Mouse (Mus musculus): ENCODE results near the gene Arl3. TPM values are rescaled to one million over a fixed set of nuclear protein-coding genes. Genes with fewer than 3 reads are reported as not detected.
"Not testable (repeated sequence)": the region's sequence is repeated elsewhere in the genome, so short reads cannot be mapped to it uniquely, and the experiment has no call there.

The Arl3 gene
- polyA plus RNA-seq, 1 experiment from 2014 or later: 209 TPM

DNA sequence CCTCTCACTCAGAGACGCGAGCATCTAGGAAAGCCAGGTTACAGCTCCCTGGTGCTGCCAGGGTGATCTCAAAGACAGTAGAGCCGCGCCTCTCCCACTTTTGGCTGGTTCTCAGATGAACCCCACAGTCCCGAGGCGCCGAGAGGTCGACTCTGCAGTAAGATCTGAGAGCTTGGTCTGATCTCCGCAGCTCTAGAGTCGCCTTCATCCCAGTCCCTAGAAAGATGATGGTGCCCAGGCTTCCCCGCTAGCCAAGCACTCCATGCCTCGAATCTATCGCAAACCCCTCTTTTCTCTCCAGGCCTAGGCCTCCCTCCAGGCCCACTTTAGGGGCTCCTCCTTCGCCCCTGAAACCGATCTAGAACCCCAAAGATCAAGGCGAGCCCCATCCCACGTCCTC lies 450 bp downstream of the Arl3 start:
- no peaks in the 10 kb centered on the region for H3K9me3 ChIP-seq
- H3K4me3 ChIP-seq: peak overlapping the region; percentile 89
- H3K27me3 ChIP-seq (ENCODE audit: insufficient read depth, poor library complexity, severe bottlenecking): no peaks in the 10 kb centered on the region
- peak overlapping the region; percentile 95 for H3K27ac ChIP-seq
- under 1% methylated on average over 17 of the region's 17 CpGs for WGBS
- no peak for DNase-seq (ENCODE audit: low spot score)
- H3K4me1 ChIP-seq (replicated peaks): peaks cover 37% of the 10 kb centered on the region
- H3K36me3 ChIP-seq: peaks cover 7% of the 10 kb centered on the region

DNA sequence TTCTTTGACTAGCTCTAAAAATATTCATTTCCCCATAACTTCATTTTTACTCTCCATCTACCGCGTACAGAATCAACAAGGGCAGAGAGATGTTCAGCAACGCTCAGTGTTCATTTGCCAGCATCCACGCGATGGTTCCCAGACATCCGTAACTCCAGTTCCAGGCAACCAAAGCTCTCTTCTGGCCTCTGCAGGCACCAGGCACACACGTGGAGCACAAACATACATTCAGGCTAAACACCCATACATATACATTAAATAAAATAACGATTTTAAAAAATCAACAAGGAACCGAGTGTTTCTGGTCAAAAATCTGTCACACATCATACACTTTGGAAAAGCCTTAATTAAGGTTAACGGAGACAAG lies 1.1 kb downstream of the Arl3 start:
- 25% methylated on average over 10 of the region's 10 CpGs for WGBS
- peak overlapping the region; percentile 95 for H3K27ac ChIP-seq
- DNase-seq (ENCODE audit: low spot score): peak; percentile 17

DNA sequence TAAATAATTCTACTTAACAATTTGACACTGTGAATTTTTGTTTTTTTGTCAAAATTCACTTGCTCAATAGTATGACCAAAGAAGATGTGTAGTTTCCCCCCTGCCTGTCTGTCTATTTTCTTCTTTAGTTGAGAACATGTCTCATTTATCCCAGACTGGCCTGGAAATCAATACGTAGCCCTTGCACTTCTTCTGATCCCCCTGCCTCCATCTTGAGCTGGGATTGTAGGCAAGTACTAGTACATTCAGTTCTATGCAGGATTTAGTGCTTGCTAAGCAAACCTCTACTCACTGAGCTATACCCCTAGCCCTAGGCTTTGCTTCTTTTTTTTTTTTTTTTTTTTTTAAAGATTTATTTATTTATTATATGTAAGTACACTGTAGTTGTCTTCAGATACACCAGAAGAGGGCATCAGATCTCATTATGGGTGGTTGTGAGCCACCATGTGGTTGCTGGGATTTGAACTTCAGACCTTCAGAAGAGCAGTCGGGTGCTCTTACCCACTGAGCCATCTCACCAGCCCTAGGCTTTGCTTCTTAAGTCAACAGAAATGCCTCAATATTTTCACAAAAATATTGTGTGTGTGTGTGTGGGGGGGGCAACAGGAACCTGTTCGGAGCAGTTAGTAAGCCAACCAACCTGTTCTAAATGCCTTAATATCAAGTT lies 1.7 kb downstream of the Arl3 start:
- Histone ChIP-seq H3K27ac (0 out of 2 replicates have a peak overlapping the region, but pooled peaks have one; percentile 95), H3K4me1 (replicated peaks) (peaks cover 37% of the 10 kb centered on the region), H3K36me3 (peaks cover 13% of the 10 kb centered on the region), H3K4me3 (peak overlapping the region; percentile 89)
- 81% methylated on average over 3 of the region's 3 CpGs for WGBS
- DNase-seq (ENCODE audit: low spot score); H3K27me3 ChIP-seq (ENCODE audit: insufficient read depth, poor library complexity, severe bottlenecking); H3K9me3 ChIP-seq: not testable (repeated sequence)

More for the DNA sequence above, 1.1 kb downstream of the Arl3 start:
- H3K36me3 ChIP-seq: peaks cover 13% of the 10 kb centered on the region
- peak overlapping the region; percentile 89 for H3K4me3 ChIP-seq
- H3K4me1 ChIP-seq (replicated peaks): peaks cover 37% of the 10 kb centered on the region
- no peaks in the 10 kb centered on the region for H3K9me3 ChIP-seq
- no peaks in the 10 kb centered on the region for H3K27me3 ChIP-seq (ENCODE audit: insufficient read depth, poor library complexity, severe bottlenecking)

DNA sequence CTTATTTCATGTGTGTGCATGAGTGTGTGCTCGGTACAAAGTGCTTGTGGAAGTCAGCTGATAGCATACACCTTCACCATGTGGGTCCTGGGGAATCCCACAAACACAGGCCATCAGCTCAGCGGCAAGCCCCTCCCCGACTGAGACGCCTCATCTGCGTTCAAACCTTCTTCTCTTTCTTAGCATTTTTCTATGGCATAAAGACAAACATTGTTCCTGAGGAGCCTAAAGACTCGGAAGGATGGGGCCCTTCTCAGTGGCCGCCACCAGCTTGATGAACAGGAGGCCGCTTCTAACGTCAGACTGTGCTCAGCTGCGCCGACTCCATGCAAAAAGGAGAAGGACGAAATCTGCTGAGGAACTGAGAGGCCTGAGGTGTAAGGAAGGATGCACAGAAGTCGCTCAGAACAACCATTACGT lies 8.9 kb downstream of the Arl3 start:
- Histone ChIP-seq H3K9me3 (no peaks in the 10 kb centered on the region), H3K4me3 (no peak overlapping the region), H3K4me1 (replicated peaks) (peaks cover 3% of the 10 kb centered on the region; the same call in 1 of the 2 replicates), H3K36me3 (peaks cover 31% of the 10 kb centered on the region), H3K27me3 (ENCODE audit: insufficient read depth, poor library complexity, severe bottlenecking) (no peaks in the 10 kb centered on the region), H3K27ac (peak overlapping the region; percentile 43; the same call in 1 of the 2 replicates)
- 79% methylated on average over 14 of the region's 14 CpGs for WGBS
- DNase-seq (ENCODE audit: low spot score): no peak

DNA sequence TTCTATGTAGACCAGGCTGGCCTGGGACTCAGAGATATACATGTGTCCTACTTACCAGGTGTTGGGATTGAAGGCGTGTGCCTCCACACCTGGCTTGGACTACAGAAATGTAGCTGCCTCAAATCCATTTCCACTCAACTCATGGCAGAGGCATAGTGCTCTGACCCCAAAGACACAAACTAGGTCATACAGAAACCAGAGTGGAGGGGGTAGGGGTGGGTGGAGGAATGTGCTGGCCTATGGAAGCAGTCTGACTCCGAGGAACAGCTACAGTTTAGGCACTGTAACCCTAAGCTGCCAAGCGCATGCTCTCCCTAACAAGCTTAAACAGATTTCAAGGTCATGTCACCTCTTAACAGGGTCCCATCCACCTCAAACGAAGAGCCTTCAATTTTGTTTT lies 9.4 kb downstream of the Arl3 start:
- Histone ChIP-seq H3K27me3 (ENCODE audit: insufficient read depth, poor library complexity, severe bottlenecking) (no peaks in the 10 kb centered on the region), H3K4me3 (no peak overlapping the region), H3K27ac (no peak overlapping the region), H3K9me3 (no peaks in the 10 kb centered on the region), H3K4me1 (replicated peaks) (peaks cover 7% of the 10 kb centered on the region; the same call in 1 of the 2 replicates), H3K36me3 (peaks cover 36% of the 10 kb centered on the region)
- DNase-seq (ENCODE audit: low spot score): no peak
- WGBS: 89% methylated on average over 4 of the region's 4 CpGs

DNA sequence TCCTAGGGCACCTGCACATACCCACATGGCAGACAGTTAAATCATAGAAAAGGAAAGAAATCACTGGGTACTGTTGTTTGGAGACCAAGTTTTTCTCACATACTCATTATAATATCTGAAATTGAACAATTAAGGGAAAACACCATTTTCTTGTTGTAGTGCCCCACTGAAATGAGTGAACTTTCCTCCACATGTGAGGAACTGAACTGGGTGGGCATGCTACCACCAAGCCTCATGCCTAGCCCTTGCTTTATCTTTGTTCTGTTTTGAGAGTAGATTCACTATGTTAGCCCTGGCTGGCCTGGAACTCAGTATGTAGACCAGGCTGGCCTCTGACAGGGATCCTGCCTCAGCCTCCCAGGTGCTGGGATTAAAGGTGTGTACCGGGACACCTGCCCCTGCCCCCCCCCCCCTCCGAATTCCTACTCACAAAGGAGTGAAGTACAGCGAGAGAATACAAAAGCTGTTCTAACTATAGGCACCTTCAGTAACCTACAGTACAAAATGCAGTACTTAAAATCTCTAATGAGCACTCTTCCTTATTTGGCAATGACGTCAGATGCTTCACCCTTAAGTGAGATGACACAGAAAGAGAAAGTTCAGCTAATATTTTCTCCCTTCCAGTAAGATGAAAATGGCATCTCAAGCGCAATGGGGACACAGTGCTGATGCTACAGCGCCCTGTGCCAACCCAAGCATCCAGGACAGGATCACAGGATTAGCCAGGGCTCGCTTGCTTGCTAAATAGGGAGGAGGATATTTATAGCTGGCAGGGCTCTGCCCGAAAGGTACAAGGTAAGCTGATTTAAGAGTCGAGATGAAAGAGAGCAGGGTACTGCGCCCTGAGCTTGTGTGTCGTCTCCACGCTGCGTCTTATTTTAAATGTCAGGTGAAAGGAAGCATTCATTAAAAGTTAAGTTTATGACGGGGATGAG lies 10.2 kb downstream of the Arl3 start:
- DNase-seq (ENCODE audit: low spot score): no peak
- no peak overlapping the region for H3K4me3 ChIP-seq
- H3K9me3 ChIP-seq: no peaks in the 10 kb centered on the region
- H3K4me1 ChIP-seq (replicated peaks): peaks cover 10% of the 10 kb centered on the region; the same call in 1 of the 2 replicates
- H3K36me3 ChIP-seq: peaks cover 39% of the 10 kb centered on the region
- no peaks in the 10 kb centered on the region for H3K27me3 ChIP-seq (ENCODE audit: insufficient read depth, poor library complexity, severe bottlenecking)
- 93% methylated on average over 14 of the region's 14 CpGs for WGBS
- H3K27ac ChIP-seq: no peak overlapping the region

DNA sequence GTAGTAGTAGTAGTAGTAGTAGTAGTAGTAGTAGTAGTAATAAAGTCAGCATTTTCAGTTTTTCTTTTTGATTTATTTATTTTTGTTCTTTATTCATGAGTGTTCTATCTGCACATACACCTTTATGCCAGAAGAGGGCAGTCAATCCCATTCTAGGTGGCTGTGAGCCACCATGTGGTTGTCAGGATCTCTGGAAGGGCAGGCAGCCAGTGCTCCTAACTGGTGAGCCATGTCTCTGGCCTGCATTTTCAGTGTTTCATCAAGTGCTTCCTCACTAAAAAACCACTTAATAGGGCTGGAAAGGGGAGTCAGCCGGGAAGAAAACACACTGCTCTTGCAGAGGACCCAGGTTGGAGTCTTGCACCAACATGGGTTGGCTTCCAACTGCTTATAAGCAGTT lies 10.9 kb downstream of the Arl3 start:
- Histone ChIP-seq H3K36me3 (peaks cover 39% of the 10 kb centered on the region), H3K27me3 (ENCODE audit: insufficient read depth, poor library complexity, severe bottlenecking) (no peaks in the 10 kb centered on the region), H3K4me1 (replicated peaks) (peaks cover 10% of the 10 kb centered on the region; the same call in 1 of the 2 replicates), H3K27ac (no peak overlapping the region), H3K9me3 (no peaks in the 10 kb centered on the region), H3K4me3 (no peak overlapping the region)
- peak; percentile 28 for DNase-seq (ENCODE audit: low spot score)
- WGBS: 41% methylated on average over 1 of the region's 1 CpGs

DNA sequence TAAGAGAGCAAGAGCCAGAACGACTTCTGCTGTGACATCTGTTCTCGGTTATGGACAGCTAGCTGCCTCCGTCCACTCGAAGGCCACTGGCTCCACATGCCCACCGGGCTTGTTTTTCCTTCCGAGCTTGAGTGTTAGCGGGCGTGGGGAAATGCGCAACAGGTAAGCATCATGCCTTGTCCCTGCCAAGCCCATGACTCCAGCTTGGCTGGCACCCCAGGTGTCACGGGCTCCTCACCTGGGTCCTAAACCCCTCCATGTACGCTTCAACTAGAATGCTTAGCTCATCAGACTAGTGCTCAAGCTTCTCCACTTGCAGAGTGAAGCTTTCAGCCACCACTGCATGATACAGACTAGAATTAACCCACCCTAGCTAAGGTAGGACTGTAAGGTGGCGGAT lies 14.4 kb downstream of the Arl3 start:
- DNase-seq (ENCODE audit: low spot score): no peak
- Histone ChIP-seq H3K27ac (no peak overlapping the region), H3K36me3 (peaks cover 68% of the 10 kb centered on the region), H3K27me3 (ENCODE audit: insufficient read depth, poor library complexity, severe bottlenecking) (no peaks in the 10 kb centered on the region), H3K9me3 (no peaks in the 10 kb centered on the region), H3K4me1 (replicated peaks) (0 out of 2 replicates have a peak, but pooled peaks cover 7% of the 10 kb centered on the region), H3K4me3 (no peak overlapping the region)
- 67% methylated on average over 12 of the region's 12 CpGs for WGBS

DNA sequence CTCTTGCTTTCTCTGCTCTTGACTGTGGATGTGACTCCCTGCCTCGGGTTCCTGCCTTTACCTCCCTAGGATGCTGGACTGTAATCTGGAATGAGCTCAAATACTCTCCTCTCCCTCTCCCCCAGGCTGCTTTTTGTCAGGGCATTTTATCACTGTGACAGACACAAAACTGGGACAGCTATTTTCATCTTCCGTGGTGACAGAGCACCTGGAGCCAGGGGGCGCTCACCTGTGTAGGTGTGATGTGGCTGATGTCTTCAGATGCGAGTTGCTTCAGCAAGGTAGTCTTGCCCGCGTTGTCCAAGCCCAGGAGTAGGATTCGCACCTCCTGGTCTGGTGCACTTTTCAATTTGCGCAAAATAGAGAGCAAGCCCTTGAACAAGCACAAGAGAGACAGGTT lies 15.0 kb downstream of the Arl3 start:
- no peaks in the 10 kb centered on the region for H3K9me3 ChIP-seq
- no peak overlapping the region for H3K4me3 ChIP-seq
- no peak overlapping the region for H3K27ac ChIP-seq
- 0 out of 2 replicates have a peak, but pooled peaks cover 7% of the 10 kb centered on the region for H3K4me1 ChIP-seq (replicated peaks)
- DNase-seq (ENCODE audit: low spot score): no peak
- no peaks in the 10 kb centered on the region for H3K27me3 ChIP-seq (ENCODE audit: insufficient read depth, poor library complexity, severe bottlenecking)
- 84% methylated on average over 8 of the region's 8 CpGs for WGBS
- H3K36me3 ChIP-seq: peaks cover 74% of the 10 kb centered on the region

DNA sequence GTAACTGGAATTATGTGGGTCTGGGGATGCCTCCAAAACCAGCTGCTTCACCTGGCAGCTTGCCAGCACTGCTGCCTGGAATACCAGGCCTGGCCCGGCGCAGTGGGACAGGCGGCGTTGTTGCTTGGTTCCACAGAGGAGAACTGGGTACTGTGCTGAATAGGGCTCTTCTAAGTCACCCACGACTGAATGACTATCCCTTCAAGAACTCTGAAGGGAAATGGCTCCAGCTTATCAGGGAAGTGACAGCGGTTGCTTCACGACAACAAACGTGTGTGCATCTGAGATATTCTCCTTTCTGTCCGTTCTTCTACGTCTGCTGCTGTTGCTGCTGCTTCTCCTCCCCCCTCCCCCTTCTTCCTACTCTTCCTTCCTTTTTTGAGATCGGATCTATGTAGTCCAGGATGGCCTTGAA lies 19.4 kb downstream of the Arl3 start:
- Histone ChIP-seq H3K9me3 (no peaks in the 10 kb centered on the region), H3K4me1 (replicated peaks) (0 out of 2 replicates have a peak, but pooled peaks cover 2% of the 10 kb centered on the region), H3K4me3 (no peak overlapping the region), H3K27ac (no peak overlapping the region), H3K36me3 (peaks cover 96% of the 10 kb centered on the region), H3K27me3 (ENCODE audit: insufficient read depth, poor library complexity, severe bottlenecking) (no peaks in the 10 kb centered on the region)
- 86% methylated on average over 11 of the region's 11 CpGs for WGBS
- DNase-seq (ENCODE audit: low spot score): no peak

DNA sequence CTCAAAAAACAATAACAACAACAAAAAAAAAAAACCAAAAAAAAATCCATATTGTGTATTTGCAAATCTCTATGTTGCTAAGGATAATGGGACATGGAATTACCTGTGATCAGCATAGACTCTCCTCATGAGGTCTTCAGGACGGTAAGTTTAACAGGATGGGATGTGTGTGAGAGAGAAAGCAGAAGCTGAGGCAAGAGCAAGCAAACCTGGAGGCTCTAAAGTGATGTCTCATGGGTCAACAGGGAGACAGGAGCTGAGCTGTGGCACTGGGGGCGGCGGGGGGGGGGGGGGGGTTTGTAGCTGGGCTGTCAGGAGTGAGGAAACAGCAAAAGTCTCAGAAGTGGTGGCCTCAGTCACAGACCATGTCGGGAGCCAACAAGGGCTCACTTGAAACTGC lies 20.5 kb downstream of the Arl3 start:
- DNase-seq (ENCODE audit: low spot score): no peak
- H3K27me3 ChIP-seq (ENCODE audit: insufficient read depth, poor library complexity, severe bottlenecking): no peaks in the 10 kb centered on the region
- 82% methylated on average over 4 of the region's 4 CpGs for WGBS
- H3K27ac ChIP-seq: no peak overlapping the region
- H3K36me3 ChIP-seq: peaks cover 96% of the 10 kb centered on the region
- no peaks in the 10 kb centered on the region for H3K9me3 ChIP-seq
- H3K4me3 ChIP-seq: no peak overlapping the region
- H3K4me1 ChIP-seq (replicated peaks): no peaks in the 10 kb centered on the region

DNA sequence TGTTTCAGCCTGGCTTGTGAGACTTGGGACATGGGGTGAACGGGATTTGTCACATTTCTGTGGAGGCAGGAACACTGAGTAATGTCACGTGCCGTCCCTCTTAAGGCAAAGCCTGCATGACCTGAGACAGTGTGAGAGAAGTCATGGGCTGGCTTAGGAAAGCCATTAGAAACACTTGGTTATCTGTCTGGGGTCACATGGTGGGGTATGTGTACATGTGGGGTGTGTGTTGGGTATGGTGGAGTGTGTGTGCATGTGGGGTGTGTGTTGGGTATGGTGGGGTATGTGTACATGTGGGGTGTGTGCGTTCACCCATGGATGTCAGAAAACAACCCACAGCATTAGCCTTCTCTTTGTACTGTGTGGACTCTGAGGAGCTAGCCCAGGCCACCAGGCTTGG lies 22.6 kb downstream of the Arl3 start:
- Histone ChIP-seq H3K4me3 (no peak overlapping the region), H3K4me1 (replicated peaks) (no peaks in the 10 kb centered on the region), H3K27me3 (ENCODE audit: insufficient read depth, poor library complexity, severe bottlenecking) (no peaks in the 10 kb centered on the region), H3K27ac (no peak overlapping the region), H3K36me3 (peaks cover 85% of the 10 kb centered on the region), H3K9me3 (no peaks in the 10 kb centered on the region)
- 95% methylated on average over 4 of the region's 4 CpGs for WGBS
- DNase-seq (ENCODE audit: low spot score): no peak

DNA sequence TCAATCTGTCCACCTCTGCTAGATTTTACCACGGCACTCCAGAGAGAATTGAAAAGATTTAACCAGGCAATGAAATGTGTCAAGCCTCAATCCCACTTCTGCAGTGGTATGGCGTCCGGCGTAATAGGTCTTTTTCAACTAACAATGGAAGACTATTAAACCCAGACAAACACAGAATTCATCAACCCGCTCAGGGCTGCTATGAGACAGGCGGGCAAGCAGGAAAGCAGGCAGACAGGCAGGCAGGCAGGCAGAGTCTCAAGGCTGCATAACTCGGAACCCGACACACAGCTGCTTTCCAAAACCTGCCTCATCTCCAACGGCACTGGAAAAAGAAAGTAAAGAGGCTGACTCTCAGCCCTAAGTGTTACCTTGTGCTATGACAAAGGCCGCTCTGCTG lies 24.9 kb downstream of the Arl3 start:
- H3K9me3 ChIP-seq: no peaks in the 10 kb centered on the region
- H3K4me1 ChIP-seq (replicated peaks): no peaks in the 10 kb centered on the region
- H3K4me3 ChIP-seq: no peak overlapping the region
- WGBS: 84% methylated on average over 10 of the region's 10 CpGs
- peaks cover 72% of the 10 kb centered on the region for H3K36me3 ChIP-seq
- no peak for DNase-seq (ENCODE audit: low spot score)
- H3K27me3 ChIP-seq (ENCODE audit: insufficient read depth, poor library complexity, severe bottlenecking): no peaks in the 10 kb centered on the region
- H3K27ac ChIP-seq: no peak overlapping the region; the same call in 1 of the 2 replicates

Measured in hindbrain, embryonic 10.5 days (tissue).